Mouse (Mus musculus) neural tube, embryonic 12.5 days (tissue): Measurements from ENCODE around the gene Olfr1153. TPM values are rescaled to one million over a fixed set of nuclear protein-coding genes. Genes with fewer than 3 reads are reported as not detected.

Experiments used
- ATAC-seq: fragments of 200-750 bp; cut with Nextera tagmentation; 2 replicates; pipeline ENCODE4 v1.8.0; 2017; ENCODE audit warnings: low read depth, mild to moderate bottlenecking, moderate TSS enrichment, moderate library complexity; ENCODE audit not compliant: low FRiP score
- H3K27ac ChIP-seq: fragments of 300-500 bp; sonication (generic); 2 replicates; pipeline ENCODE4 v1.5.1; 2016
- H3K27me3 ChIP-seq: fragments of 300-500 bp; sonication (generic); replicated peaks from 2 replicates; pipeline ENCODE4 v1.6.1; 2016; ENCODE audit warnings: mild to moderate bottlenecking
- H3K36me3 ChIP-seq: fragments of 300-500 bp; sonication (generic); 2 replicates; pipeline ENCODE4 v1.6.1; 2016; ENCODE audit warnings: mild to moderate bottlenecking
- H3K4me1 ChIP-seq: fragments of 300-500 bp; sonication (generic); 2 replicates; pipeline ENCODE4 v1.6.1; 2016
- H3K4me2 ChIP-seq: fragments of 300-500 bp; sonication (generic); replicated peaks from 2 replicates; pipeline ENCODE4 v1.6.1; 2016; ENCODE audit warnings: mild to moderate bottlenecking
- H3K4me3 ChIP-seq: fragments of 300-500 bp; sonication (generic); 2 replicates; pipeline ENCODE4 v1.5.1; 2016
- H3K9ac ChIP-seq: fragments of 300-500 bp; sonication (generic); 2 replicates; pipeline ENCODE4 v1.6.1; 2016; ENCODE audit warnings: mild to moderate bottlenecking
- H3K9me3 ChIP-seq: fragments of 300-500 bp; sonication (generic); 2 replicates; pipeline ENCODE4 v1.6.1; 2016; ENCODE audit warnings: mild to moderate bottlenecking
- WGBS: fragments of 180-500 bp; shearing (Covaris S2); methylation state at CpG from one replicate; pipeline ENCODE4 v1.1.7; 2016; 5-methylcytosine and 5-hydroxymethylcytosine counted together
- polyA plus RNA-seq: library from polyadenylated mRNA; unstranded; fragments of >200 nt; fragmentation: Nextera tagmentation; extraction: Ambion mirVana; gene quantifications from 2 replicates; pipeline ENCODE4 v1.2.1, GENCODE M21; 2016

Gene Olfr1153
- not detected in 2 replicates for polyA plus RNA-seq

DNA sequence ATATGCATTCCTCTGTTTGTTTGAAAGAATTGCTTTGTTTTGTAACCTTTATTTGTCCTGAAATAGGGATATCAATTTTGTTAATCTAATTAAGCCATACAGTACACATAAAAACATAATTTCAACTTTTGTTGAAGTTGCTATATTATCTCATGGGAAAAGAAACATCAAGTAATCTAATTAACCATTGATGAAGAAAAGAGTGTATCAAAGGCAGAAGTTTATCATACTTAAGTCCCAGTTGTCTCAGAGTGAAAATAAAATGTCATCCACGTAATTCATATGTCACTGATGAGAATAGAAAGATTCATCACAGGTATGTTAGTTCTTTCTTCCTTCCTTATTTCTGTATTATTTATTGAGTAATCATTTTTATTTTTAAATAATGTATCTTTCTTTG, at the start of gene Olfr1153:
Olfr1153 (plus strand) TSS at position 301 of the 400 bp plus-strand sequence.
- no peak within 1 kb of the TSS for H3K27ac ChIP-seq
- no peaks in the 10 kb centered on the region for H3K9me3 ChIP-seq
- no peak within 1 kb of the TSS for H3K4me2 ChIP-seq
- 82% methylated on average over 1 of the region's 1 CpGs for WGBS
- no peak within 1 kb of the TSS for H3K9ac ChIP-seq
- no peaks in the 10 kb centered on the region for H3K27me3 ChIP-seq
- H3K4me1 ChIP-seq: no peaks in the 10 kb centered on the region
- no peak for ATAC-seq
- H3K36me3 ChIP-seq: no peaks in the 10 kb centered on the region
- no peak within 1 kb of the TSS for H3K4me3 ChIP-seq

- Histone ChIP-seq H3K9ac (no peak within 1 kb of the TSS), H3K27me3 (no peaks in the 10 kb centered on the region), H3K27ac (no peak within 1 kb of the TSS), H3K36me3 (no peaks in the 10 kb centered on the region), H3K9me3 (no peaks in the 10 kb centered on the region), H3K4me1 (no peaks in the 10 kb centered on the region), H3K4me2 (no peak within 1 kb of the TSS), H3K4me3 (no peak within 1 kb of the TSS)
- whole genome bisulfite sequencing: 93% methylated on average over 1 of the region's 1 CpGs
- ATAC-seq: no peak
Measured at GRCm38 (mm10) chr2:87855562-87855961, 39.2 kb upstream of the Olfr1153 start, which contains the start of gene Olfr1151. Gene Olfr1151 (plus strand): TSS chr2:87855862.

DNA sequence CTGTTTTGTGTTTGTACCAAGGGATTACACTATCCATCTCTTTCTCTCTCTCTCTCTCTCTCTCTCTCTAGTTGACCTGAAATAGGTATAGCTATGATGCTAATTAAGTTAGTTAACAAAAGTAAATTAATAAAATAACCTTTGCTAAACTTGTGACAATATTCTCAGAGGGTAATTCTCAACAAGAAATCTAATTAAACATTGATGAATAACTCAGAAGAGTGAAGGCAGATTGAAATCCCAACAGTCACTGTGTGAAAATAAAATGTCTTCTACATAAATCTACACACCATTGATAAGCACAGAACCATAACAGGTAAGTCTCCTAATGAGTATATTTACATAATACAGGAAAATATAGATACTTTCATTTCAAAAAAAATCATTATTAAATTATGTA, 28.6 kb upstream of the Olfr1153 start, which contains the start of gene Olfr1152:
Olfr1152 (plus strand) TSS at position 301 of the 400 bp plus-strand sequence.
- no peaks in the 10 kb centered on the region for H3K27me3 ChIP-seq
- no peak for ATAC-seq
- H3K36me3 ChIP-seq: no peaks in the 10 kb centered on the region
- H3K4me2 ChIP-seq: no peak within 1 kb of the TSS
- no peak within 1 kb of the TSS for H3K27ac ChIP-seq
- no peak within 1 kb of the TSS for H3K9ac ChIP-seq
- H3K4me1 ChIP-seq: no peaks in the 10 kb centered on the region
- H3K4me3 ChIP-seq: no peak within 1 kb of the TSS
- no peaks in the 10 kb centered on the region for H3K9me3 ChIP-seq

DNA sequence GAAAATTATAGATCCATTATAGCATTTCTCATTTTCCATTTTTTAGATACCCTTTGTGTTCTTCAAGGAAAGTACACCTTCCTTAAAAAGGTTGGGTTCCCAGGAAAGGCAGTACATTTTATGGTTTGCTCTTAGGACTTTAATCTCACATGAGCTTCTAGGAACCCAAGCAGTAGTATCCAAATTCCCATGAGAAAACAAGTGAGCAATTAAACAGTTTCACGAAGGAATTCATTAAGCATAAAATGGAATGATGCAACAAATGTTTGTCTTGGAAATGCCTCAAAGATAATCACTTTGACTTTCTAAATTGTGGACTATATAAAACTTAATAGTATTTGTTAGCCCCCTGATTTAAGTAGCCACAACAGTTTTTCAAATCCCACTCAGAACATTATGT, 10.3 kb downstream of the Olfr1153 start, which contains the start of gene Olfr1154:
Olfr1154 (minus strand) TSS at position 101 of the 400 bp plus-strand sequence.
- ATAC-seq: no peak
- Histone ChIP-seq H3K27me3 (no peaks in the 10 kb centered on the region), H3K27ac (no peak within 1 kb of the TSS)

DNA sequence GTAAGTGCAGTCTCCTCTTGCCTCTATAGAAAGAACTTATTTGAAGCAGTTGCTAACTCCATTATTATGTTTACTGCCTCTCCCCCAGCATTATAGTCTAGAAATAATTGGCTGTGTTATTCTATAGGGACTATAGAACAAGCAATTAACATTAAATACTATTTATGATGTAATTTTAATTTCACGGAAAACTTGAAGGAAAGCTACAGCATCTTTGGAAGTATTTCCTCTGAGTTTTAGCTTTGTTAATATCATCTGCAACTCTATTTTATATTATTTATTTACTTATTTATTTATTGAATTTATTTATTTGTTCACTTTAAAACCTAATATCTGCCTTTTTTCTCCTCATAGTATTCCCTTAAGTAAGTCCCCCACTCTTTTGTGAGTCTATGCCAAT, 50.3 kb downstream of the Olfr1153 start, which contains the start of gene Olfr1155:
Olfr1155 (minus strand) TSS at position 101 of the 400 bp plus-strand sequence.
- no peak for ATAC-seq
- H3K4me1 ChIP-seq: no peaks in the 10 kb centered on the region
- H3K36me3 ChIP-seq: no peaks in the 10 kb centered on the region
- no peak within 1 kb of the TSS for H3K4me3 ChIP-seq
- no peaks in the 10 kb centered on the region for H3K27me3 ChIP-seq
- H3K9me3 ChIP-seq: no peaks in the 10 kb centered on the region
- H3K4me2 ChIP-seq: no peak within 1 kb of the TSS
- 95% methylated on average over 1 of the region's 1 CpGs for WGBS
- no peak within 1 kb of the TSS for H3K27ac ChIP-seq
- no peak within 1 kb of the TSS for H3K9ac ChIP-seq

More for the DNA sequence above, 10.3 kb downstream of the Olfr1153 start, which contains the start of gene Olfr1154:
- H3K4me1 ChIP-seq: no peaks in the 10 kb centered on the region
- no peak within 1 kb of the TSS for H3K4me3 ChIP-seq
- no peak within 1 kb of the TSS for H3K9ac ChIP-seq
- 89% methylated on average over 1 of the region's 1 CpGs for WGBS
- no peaks in the 10 kb centered on the region for H3K9me3 ChIP-seq
- no peaks in the 10 kb centered on the region for H3K36me3 ChIP-seq
- H3K4me2 ChIP-seq: no peak within 1 kb of the TSS

Other genes starting within 250 kb of the Olfr1153 start
- gene Olfr1133, start 247.6 kb upstream of the Olfr1153 start, polyA plus RNA-seq: not detected in 2 replicates
- not detected in 2 replicates for gene Olfr1134, start 236.5 kb upstream of the Olfr1153 start, polyA plus RNA-seq
- gene Olfr1135, start 221.3 kb upstream of the Olfr1153 start, polyA plus RNA-seq: not detected in 2 replicates
- not detected in 2 replicates for gene Olfr1136, start 201.0 kb upstream of the Olfr1153 start, polyA plus RNA-seq
- not detected in 2 replicates for gene Olfr1137, start 181.8 kb upstream of the Olfr1153 start, polyA plus RNA-seq
- not detected in 2 replicates for gene Olfr1138, start 155.0 kb upstream of the Olfr1153 start, polyA plus RNA-seq
- gene Olfr1140, start 151.2 kb upstream of the Olfr1153 start, polyA plus RNA-seq: not detected in 2 replicates
- not detected in 2 replicates for gene Olfr1141, start 141.0 kb upstream of the Olfr1153 start, polyA plus RNA-seq
- gene Olfr152, start 115.5 kb upstream of the Olfr1153 start, polyA plus RNA-seq: not detected in 2 replicates
- not detected in 2 replicates for gene Olfr1143, start 94.4 kb upstream of the Olfr1153 start, polyA plus RNA-seq
- gene Olfr1145, start 85.1 kb upstream of the Olfr1153 start, polyA plus RNA-seq: not detected in 2 replicates
- gene Olfr1148, start 64.4 kb upstream of the Olfr1153 start, polyA plus RNA-seq: not detected in 2 replicates
- not detected in 2 replicates for gene Olfr1150-ps1, start 51.0 kb upstream of the Olfr1153 start, polyA plus RNA-seq
- gene Olfr1151, start 39.1 kb upstream of the Olfr1153 start, polyA plus RNA-seq: not detected in 2 replicates
- gene Olfr1152, start 28.5 kb upstream of the Olfr1153 start, polyA plus RNA-seq: 0.03 TPM in 1 of 2 replicates, not detected in the other
- gene Olfr1154, start 10.2 kb downstream of the Olfr1153 start, polyA plus RNA-seq: not detected in 2 replicates
- gene Olfr1155, start 50.2 kb downstream of the Olfr1153 start, polyA plus RNA-seq: not detected in 2 replicates
- not detected in 2 replicates for gene Olfr1156, start 58.1 kb downstream of the Olfr1153 start, polyA plus RNA-seq
- not detected in 2 replicates for gene Olfr1157, start 73.3 kb downstream of the Olfr1153 start, polyA plus RNA-seq
- not detected in 2 replicates for gene Olfr74, start 79.7 kb downstream of the Olfr1153 start, polyA plus RNA-seq
- not detected in 2 replicates for gene Olfr1158, start 95.2 kb downstream of the Olfr1153 start, polyA plus RNA-seq
- not detected in 2 replicates for gene Olfr1160, start 113.3 kb downstream of the Olfr1153 start, polyA plus RNA-seq
- not detected in 2 replicates for gene Olfr1161, start 127.8 kb downstream of the Olfr1153 start, polyA plus RNA-seq
- gene Olfr73, start 142.7 kb downstream of the Olfr1153 start, polyA plus RNA-seq: not detected in 2 replicates
- not detected in 2 replicates for gene Olfr1162, start 156.2 kb downstream of the Olfr1153 start, polyA plus RNA-seq
- gene Olfr1163, start 176.9 kb downstream of the Olfr1153 start, polyA plus RNA-seq: not detected in 2 replicates
- not detected in 2 replicates for gene Olfr1164, start 199.0 kb downstream of the Olfr1153 start, polyA plus RNA-seq
- not detected in 2 replicates for gene Olfr1166, start 233.3 kb downstream of the Olfr1153 start, polyA plus RNA-seq